Mouse (Mus musculus): ENCODE measurements around the gene Hmgb4. TPM values are rescaled to one million over a fixed set of nuclear protein-coding genes. Genes with fewer than 3 reads are reported as not detected.

Hmgb4 gene
- polyA plus RNA-seq, 1 experiment from 2014 or later = not detected

GRCm38 (mm10) chr4:128265341-128265740, 4.6 kb upstream of the Hmgb4 start:
- Histone ChIP-seq H3K36me3 (no peaks in the 10 kb centered on the region), H3K4me2 (replicated peaks) (no peak overlapping the region), H3K27me3 (replicated peaks) (no peaks in the 10 kb centered on the region), H3K9me3 (no peaks in the 10 kb centered on the region), H3K9ac (no peak overlapping the region), H3K27ac (no peak overlapping the region), H3K4me3 (no peak overlapping the region), H3K4me1 (no peaks in the 10 kb centered on the region; the same call in 1 of the 2 replicates)
- WGBS = 87% methylated on average over 3 of the region's 3 CpGs
- no peak for ATAC-seq (ENCODE audit: low FRiP score, low read depth)

- Histone ChIP-seq H3K4me1 (no peaks in the 10 kb centered on the region), H3K36me3 (no peaks in the 10 kb centered on the region), H3K27ac (no peak overlapping the region), H3K9ac (no peak overlapping the region), H3K4me2 (replicated peaks) (no peak overlapping the region), H3K27me3 (replicated peaks) (no peaks in the 10 kb centered on the region), H3K9me3 (no peaks in the 10 kb centered on the region), H3K4me3 (no peak overlapping the region)
- 90% methylated on average over 5 of the region's 5 CpGs for WGBS
- ATAC-seq (ENCODE audit: low FRiP score, low read depth) = no peak
Observed at GRCm38 (mm10) chr4:128264491-128264890, 3.7 kb upstream of the Hmgb4 start.

- Histone ChIP-seq H3K27me3 (replicated peaks) (no peaks in the 10 kb centered on the region), H3K4me2 (replicated peaks) (no peak overlapping the region), H3K9me3 (no peaks in the 10 kb centered on the region), H3K9ac (no peak overlapping the region), H3K4me1 (no peaks in the 10 kb centered on the region), H3K36me3 (no peaks in the 10 kb centered on the region), H3K27ac (no peak overlapping the region), H3K4me3 (no peak overlapping the region)
- ATAC-seq (ENCODE audit: low FRiP score, low read depth) = no peak
- WGBS = 81% methylated on average over 5 of the region's 5 CpGs
Observed at GRCm38 (mm10) chr4:128259211-128259610, 1.5 kb downstream of the Hmgb4 start.

DNA sequence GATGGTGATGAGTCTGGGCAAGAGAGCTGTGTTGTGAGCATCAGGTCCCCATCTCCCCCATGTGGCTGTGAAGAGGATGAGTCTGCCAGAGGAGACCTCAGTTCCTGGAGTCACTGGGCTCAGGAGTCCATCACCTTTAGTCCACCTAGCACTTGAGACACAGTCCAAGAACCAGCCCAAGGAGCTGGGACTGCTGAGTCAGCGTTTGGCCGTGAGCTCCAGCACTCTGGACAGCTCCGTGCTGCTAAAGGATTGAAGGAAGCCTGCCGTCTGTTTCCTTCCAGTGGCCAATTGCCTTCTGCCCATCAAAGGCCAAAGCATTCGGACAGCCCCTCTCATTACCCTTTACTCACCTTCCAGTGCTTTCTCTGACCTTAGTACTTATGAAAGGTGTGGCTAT, 12.1 kb downstream of the Hmgb4 start:
- H3K27me3 ChIP-seq (replicated peaks) = no peaks in the 10 kb centered on the region
- H3K4me1 ChIP-seq = no peaks in the 10 kb centered on the region
- 14% methylated on average over 5 of the region's 5 CpGs for WGBS
- H3K9ac ChIP-seq = no peak overlapping the region
- ATAC-seq (ENCODE audit: low FRiP score, low read depth) = no peak
- H3K36me3 ChIP-seq = no peaks in the 10 kb centered on the region
- no peak overlapping the region for H3K4me2 ChIP-seq (replicated peaks)
- no peak overlapping the region for H3K27ac ChIP-seq
- no peaks in the 10 kb centered on the region for H3K9me3 ChIP-seq
- no peak overlapping the region for H3K4me3 ChIP-seq

DNA sequence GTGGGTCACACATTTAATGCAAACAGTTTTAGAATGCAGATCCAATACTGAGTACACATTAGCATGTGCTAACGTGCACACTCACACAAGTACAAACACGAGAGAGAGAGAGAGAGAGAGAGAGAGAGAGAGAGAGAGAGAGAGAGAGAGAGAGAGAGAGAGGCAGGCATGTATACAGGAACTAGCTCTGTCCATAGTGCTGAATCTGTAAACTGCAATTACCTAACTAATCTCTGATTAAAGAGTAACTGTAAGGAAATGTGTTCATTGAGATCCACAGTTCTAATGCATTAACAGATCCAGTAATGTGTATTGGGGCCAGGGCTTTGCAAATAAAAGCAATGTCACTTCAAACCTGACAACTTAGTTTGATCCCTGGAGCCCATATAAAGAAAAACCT, 15.6 kb downstream of the Hmgb4 start:
- H3K27ac ChIP-seq = no peak overlapping the region
- no peak overlapping the region for H3K9ac ChIP-seq
- H3K36me3 ChIP-seq = no peaks in the 10 kb centered on the region
- no peaks in the 10 kb centered on the region for H3K27me3 ChIP-seq (replicated peaks)
- ATAC-seq (ENCODE audit: low FRiP score, low read depth) = no peak
- H3K9me3 ChIP-seq = no peaks in the 10 kb centered on the region
- H3K4me2 ChIP-seq (replicated peaks) = no peak overlapping the region
- 39% methylated on average over 2 of the region's 2 CpGs for WGBS
- peaks cover 13% of the 10 kb centered on the region for H3K4me1 ChIP-seq
- H3K4me3 ChIP-seq = no peak overlapping the region

- H3K9ac ChIP-seq = no peak overlapping the region
- H3K9me3 ChIP-seq = no peaks in the 10 kb centered on the region
- no peak overlapping the region for H3K4me3 ChIP-seq
- 36% methylated on average over 2 of the region's 2 CpGs for WGBS
- H3K4me2 ChIP-seq (replicated peaks) = no peak overlapping the region
- H3K4me1 ChIP-seq = peaks cover 13% of the 10 kb centered on the region
- H3K27ac ChIP-seq = no peak overlapping the region
- H3K36me3 ChIP-seq = no peaks in the 10 kb centered on the region
- ATAC-seq (ENCODE audit: low FRiP score, low read depth) = no peak
- no peaks in the 10 kb centered on the region for H3K27me3 ChIP-seq (replicated peaks)
Observed at GRCm38 (mm10) chr4:128241854-128242356, 18.9 kb downstream of the Hmgb4 start.

GRCm38 (mm10) chr4:128241075-128241853, 19.5 kb downstream of the Hmgb4 start:
- Histone ChIP-seq H3K9ac (no peak overlapping the region), H3K9me3 (no peaks in the 10 kb centered on the region), H3K4me3 (no peak overlapping the region), H3K4me1 (peaks cover 13% of the 10 kb centered on the region), H3K27ac (no peak overlapping the region), H3K36me3 (no peaks in the 10 kb centered on the region), H3K27me3 (replicated peaks) (no peaks in the 10 kb centered on the region), H3K4me2 (replicated peaks) (no peak overlapping the region)
- WGBS = 32% methylated on average over 19 of the region's 19 CpGs
- ATAC-seq (ENCODE audit: low FRiP score, low read depth) = no peak

DNA sequence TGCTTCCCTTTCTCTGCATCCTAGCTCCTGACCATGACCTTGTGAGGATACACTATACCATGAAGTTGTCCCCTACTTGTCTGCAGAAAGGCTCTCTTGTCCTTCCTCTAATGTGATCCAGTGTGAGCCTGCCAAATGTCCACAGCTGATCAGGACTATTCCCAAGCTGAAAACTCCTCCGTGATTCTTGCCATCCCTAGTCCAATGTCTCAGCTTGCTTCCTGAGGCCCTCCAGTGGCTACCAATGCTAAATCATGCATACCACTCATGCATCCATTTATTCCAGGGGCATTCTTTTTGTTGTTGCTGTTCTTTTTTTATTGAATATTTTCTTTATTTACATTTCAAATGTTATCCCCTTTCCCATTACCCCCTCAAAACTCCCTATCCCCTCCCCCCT, 21.6 kb downstream of the Hmgb4 start:
- Histone ChIP-seq H3K4me3 (no peak overlapping the region), H3K36me3 (no peaks in the 10 kb centered on the region), H3K27me3 (replicated peaks) (no peaks in the 10 kb centered on the region), H3K4me1 (peaks cover 13% of the 10 kb centered on the region), H3K9me3 (no peaks in the 10 kb centered on the region), H3K27ac (no peak overlapping the region), H3K9ac (no peak overlapping the region), H3K4me2 (replicated peaks) (no peak overlapping the region)
- no peak for ATAC-seq (ENCODE audit: low FRiP score, low read depth)
- WGBS = 54% methylated on average over 1 of the region's 1 CpGs

DNA sequence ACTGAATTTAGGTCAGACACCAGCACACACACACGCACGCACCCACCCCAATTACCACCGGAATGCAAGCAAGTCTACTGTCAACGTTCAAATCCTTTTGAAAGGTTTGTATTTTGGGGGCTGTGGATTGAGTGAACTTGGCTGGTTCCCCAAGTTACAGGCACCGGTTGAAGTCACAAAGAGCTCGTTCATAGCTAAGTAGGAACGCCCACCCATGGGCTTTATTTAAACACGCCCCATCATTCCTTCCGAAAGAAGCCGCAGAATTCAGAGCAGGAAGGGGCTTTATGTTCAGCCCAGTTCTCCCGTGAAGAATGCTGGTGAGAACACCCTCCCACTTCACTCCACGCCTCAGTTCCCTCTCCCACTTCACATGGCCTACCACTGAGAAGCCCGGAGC, 27.3 kb downstream of the Hmgb4 start:
- peaks cover 3% of the 10 kb centered on the region; the same call in 1 of the 2 replicates for H3K4me1 ChIP-seq
- ATAC-seq (ENCODE audit: low FRiP score, low read depth) = no peak
- no peak overlapping the region for H3K9ac ChIP-seq
- no peaks in the 10 kb centered on the region for H3K27me3 ChIP-seq (replicated peaks)
- no peak overlapping the region for H3K27ac ChIP-seq
- 86% methylated on average over 13 of the region's 13 CpGs for WGBS
- no peaks in the 10 kb centered on the region for H3K36me3 ChIP-seq
- H3K4me3 ChIP-seq = no peak overlapping the region
- H3K9me3 ChIP-seq = no peaks in the 10 kb centered on the region
- H3K4me2 ChIP-seq (replicated peaks) = no peak overlapping the region

- Histone ChIP-seq H3K4me3 (no peak overlapping the region), H3K36me3 (no peaks in the 10 kb centered on the region), H3K4me2 (replicated peaks) (no peak overlapping the region), H3K9ac (no peak overlapping the region), H3K27me3 (replicated peaks) (no peaks in the 10 kb centered on the region), H3K4me1 (peaks cover 12% of the 10 kb centered on the region; the same call in 1 of the 2 replicates), H3K9me3 (no peaks in the 10 kb centered on the region), H3K27ac (no peak overlapping the region)
- 44% methylated on average over 13 of the region's 13 CpGs for WGBS
- 0 out of 2 replicates have a peak, but pooled peaks have one; percentile 17 for ATAC-seq (ENCODE audit: low FRiP score, low read depth)
Observed at GRCm38 (mm10) chr4:128227377-128228316, 33.1 kb downstream of the Hmgb4 start.

DNA sequence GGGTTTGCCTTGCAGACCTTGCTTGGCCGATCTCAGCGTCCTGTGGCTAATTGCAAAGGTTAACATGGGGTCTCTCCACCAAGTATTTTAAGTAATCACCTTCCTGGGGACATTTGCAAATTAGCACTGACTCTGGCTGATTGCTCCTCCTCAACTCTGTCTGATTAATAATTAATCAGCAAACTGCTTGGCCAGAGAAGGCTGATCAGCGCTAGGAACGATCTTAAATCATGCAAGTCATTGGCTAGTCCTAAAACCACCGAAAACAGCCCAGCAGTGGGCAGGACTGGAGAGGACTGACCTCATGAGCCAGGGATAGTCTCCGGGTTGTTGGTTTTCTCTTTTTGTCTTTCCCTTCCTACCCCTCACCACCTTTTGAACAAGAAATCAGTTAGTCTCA, 36.3 kb downstream of the Hmgb4 start:
- Histone ChIP-seq H3K4me2 (replicated peaks) (no peak overlapping the region), H3K36me3 (no peaks in the 10 kb centered on the region), H3K4me1 (peaks cover 12% of the 10 kb centered on the region; the same call in 1 of the 2 replicates), H3K4me3 (no peak overlapping the region), H3K27ac (no peak overlapping the region), H3K9me3 (no peaks in the 10 kb centered on the region), H3K9ac (no peak overlapping the region), H3K27me3 (replicated peaks) (no peaks in the 10 kb centered on the region)
- no peak for ATAC-seq (ENCODE audit: low FRiP score, low read depth)
- 49% methylated on average over 6 of the region's 6 CpGs for WGBS

DNA sequence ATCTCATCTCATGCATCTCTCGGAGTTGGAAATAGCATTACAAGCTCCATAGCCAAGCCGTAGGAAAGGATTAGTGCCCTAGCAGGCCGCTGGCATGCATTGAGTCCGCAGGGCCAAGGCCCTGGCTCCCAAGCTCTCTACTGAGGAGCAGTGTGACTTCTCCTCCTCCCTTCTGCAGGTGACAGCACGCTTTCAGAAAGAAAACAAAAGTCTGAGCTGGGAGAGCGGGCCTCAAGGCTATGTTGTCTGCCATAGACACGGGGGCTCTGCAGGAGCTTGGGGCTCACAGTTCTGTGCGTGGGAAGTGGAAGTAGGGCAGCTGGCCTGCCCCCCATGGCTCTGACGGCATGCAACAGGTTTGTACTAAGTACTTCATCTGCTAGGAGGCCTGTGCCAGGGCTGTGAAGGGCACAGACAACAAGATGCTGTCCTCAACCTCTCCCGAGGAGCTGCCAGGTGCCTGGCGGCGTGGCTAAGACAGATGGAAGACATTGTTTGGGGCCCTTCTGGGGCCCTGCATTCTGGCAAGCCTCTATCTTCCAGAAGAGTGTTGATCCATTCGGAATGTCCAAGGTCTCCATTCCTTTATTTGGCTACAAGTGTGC, 42.7 kb downstream of the Hmgb4 start:
- WGBS = 76% methylated on average over 13 of the region's 13 CpGs
- ATAC-seq (ENCODE audit: low FRiP score, low read depth) = no peak
- Histone ChIP-seq H3K4me3 (no peak overlapping the region), H3K27me3 (replicated peaks) (no peaks in the 10 kb centered on the region), H3K4me2 (replicated peaks) (no peak overlapping the region), H3K9ac (no peak overlapping the region), H3K9me3 (no peaks in the 10 kb centered on the region), H3K27ac (no peak overlapping the region), H3K36me3 (no peaks in the 10 kb centered on the region), H3K4me1 (0 out of 2 replicates have a peak, but pooled peaks cover 3% of the 10 kb centered on the region)

Data from neural tube, embryonic 12.5 days (tissue).